In the genomic region with DNA sequence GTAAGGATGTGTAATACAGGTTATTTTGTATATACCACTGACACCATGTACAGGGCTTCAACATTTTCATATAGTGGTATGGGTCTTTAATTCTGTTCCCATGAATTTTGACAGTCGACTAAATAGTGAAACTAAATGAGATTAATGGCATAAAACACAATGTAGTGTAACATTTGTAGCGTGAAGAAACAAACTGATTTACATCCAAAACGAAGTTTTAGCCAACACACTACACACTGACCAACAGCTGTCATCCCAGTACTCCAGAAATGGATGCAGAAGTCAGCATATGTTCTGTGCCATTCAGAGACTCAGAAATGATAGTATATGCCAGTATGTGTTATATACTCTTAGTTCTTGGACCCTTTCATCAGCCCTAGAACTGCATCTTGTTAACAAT, we compare ENCODE assay signal across 9 mouse cellular contexts. TPM values are rescaled to one million over a fixed set of nuclear protein-coding genes. Genes with fewer than 3 reads are reported as not detected.
A peak's percentile ranks its signal among the peaks of the same experiment; 100 is the strongest.
DNase-seq lines count a peak whose midpoint lies in the region; ATAC-seq lines count a peak whose summit lies in the region.
"Had no signal": no experiment of that assay in that cellular context is flagged by ENCODE, and none has a peak within 500 bp of the region (broad histone marks: within the 10 kb centered on the region; RNA-seq: fewer than 3 reads in every experiment).

No protein-coding gene starts in this region.

- H3K4me3 ChIP-seq in kidney, embryonic 14.5 days (ENCODE audit: low read length), result peak overlapping the region; percentile 42; the same call in 1 of the 2 replicates
- no peak overlapping the region for H3K4me3 ChIP-seq in forebrain, embryonic 14.5 days (ENCODE audit: low read depth, low read length)

- ATAC-seq in kidney, embryonic 14.5 days (ENCODE audit: low FRiP score, low TSS enrichment), result no peak
- no peak for ATAC-seq in forebrain, embryonic 14.5 days

- peak; percentile 39 for DNase-seq in embryo, embryonic 10.5 days (ENCODE audit: low spot score)
- DNase-seq in embryo, embryonic 10 days (ENCODE audit: low spot score), result no peak
- no peak for DNase-seq in kidney, adult 9 months
- DNase-seq in 3T3-L1 (ENCODE audit: low read depth, low spot score) (peak; percentile 26), MN1 (ENCODE audit: low spot score) (no peak)
- DNase-seq in forebrain, embryonic 14.5 days (ENCODE audit: low spot score), result no peak
- DNase-seq in gastrocnemius, adult 8-10 months (ENCODE audit: low spot score in 2 of 2), result no peak

- 50% methylated on average over 3 of the region's 3 CpGs for WGBS in kidney, embryonic 14.5 days
- WGBS in forebrain, embryonic 14.5 days, result 43% methylated on average over 3 of the region's 3 CpGs

- no peaks in the 10 kb centered on the region for H3K9me3 ChIP-seq in kidney, embryonic 14.5 days (ENCODE audit: control insufficient read depth, low read length)
- no peaks in the 10 kb centered on the region for H3K9me3 ChIP-seq in forebrain, embryonic 14.5 days (replicated peaks; ENCODE audit: control insufficient read depth, low read length)

- H3K4me1 ChIP-seq in kidney, embryonic 14.5 days (ENCODE audit: control insufficient read depth, insufficient read depth, low read length), result peaks cover 10% of the 10 kb centered on the region; the same call in 1 of the 2 replicates
- H3K4me1 ChIP-seq in forebrain, embryonic 14.5 days (ENCODE audit: control insufficient read depth, insufficient read depth, low read length), result peaks cover 16% of the 10 kb centered on the region

- peak overlapping the region; percentile 76; the same call in 1 of the 2 replicates for H3K9ac ChIP-seq in kidney, embryonic 14.5 days (ENCODE audit: low read depth, low read length)
- no peak overlapping the region for H3K9ac ChIP-seq in forebrain, embryonic 14.5 days (ENCODE audit: low read length)

- H3K36me3 ChIP-seq in kidney, embryonic 14.5 days (ENCODE audit: control insufficient read depth, insufficient read depth, low read length), result no peaks in the 10 kb centered on the region
- H3K36me3 ChIP-seq in forebrain, embryonic 14.5 days (ENCODE audit: control insufficient read depth, insufficient read depth, low read length), result no peaks in the 10 kb centered on the region

- no peaks in the 10 kb centered on the region for H3K27me3 ChIP-seq in kidney, embryonic 14.5 days (ENCODE audit: control insufficient read depth, insufficient read depth, low read length)
- H3K27me3 ChIP-seq in forebrain, embryonic 14.5 days (replicated peaks; ENCODE audit: control insufficient read depth, insufficient read depth, low read length), result no peaks in the 10 kb centered on the region

- peak overlapping the region; percentile 67 for H3K4me2 ChIP-seq in kidney, embryonic 14.5 days (replicated peaks; ENCODE audit: low read depth, low read length)
- H3K4me2 ChIP-seq in forebrain, embryonic 14.5 days (ENCODE audit: low read length), result peak overlapping the region; percentile 67; the same call in 1 of the 2 replicates

- H3K27ac ChIP-seq in kidney, embryonic 14.5 days (ENCODE audit: low read depth, low read length), result peak overlapping the region; percentile 57; the same call in 1 of the 2 replicates
- H3K27ac ChIP-seq in forebrain, embryonic 14.5 days (ENCODE audit: low read depth, low read length), result no peak overlapping the region

RNA-seq across cellular contexts. Expression of a gene that starts 1.1 kb away (rescaled TPM):
- polyA plus RNA-seq in kidney, embryonic 14.5 days (2014; fragmentation: Nextera tagmentation; extraction: Ambion mirVana), result 7.0 and 9.2 TPM in 2 replicates
- polyA plus RNA-seq in forebrain, embryonic 14.5 days (2014; fragmentation: Nextera tagmentation; extraction: Ambion mirVana), result 3.5 and 4.7 TPM in 2 replicates
- 1 to 10 TPM in 2 of 4 experiments, under 1 TPM in 1, not detected in 1; 0.82 to 2.9 (median 1.8) TPM for total RNA-seq in gastrocnemius, adult 8-10 months (2022)

RNA-seq across cellular contexts. Expression of a gene that starts 3.1 kb away (rescaled TPM):
- polyA plus RNA-seq in kidney, embryonic 14.5 days (2014; fragmentation: Nextera tagmentation; extraction: Ambion mirVana), result 1.3 and 1.9 TPM in 2 replicates
- polyA plus RNA-seq in forebrain, embryonic 14.5 days (2014; fragmentation: Nextera tagmentation; extraction: Ambion mirVana), result 0.97 TPM in 1 of 2 replicates, not detected in the other
- 1 to 10 TPM in 3 of 4 experiments, under 1 TPM in 1; 0.82 to 3.3 (median 1.8) TPM for total RNA-seq in gastrocnemius, adult 8-10 months (2022)
- polyA plus RNA-seq: macrophage had no signal

RNA-seq across cellular contexts. Expression of a gene that starts 4.3 kb away (rescaled TPM):
- polyA plus RNA-seq in kidney, embryonic 14.5 days (2014; fragmentation: Nextera tagmentation; extraction: Ambion mirVana), result 8.8 and 11.6 TPM in 2 replicates
- polyA plus RNA-seq in forebrain, embryonic 14.5 days (2014; fragmentation: Nextera tagmentation; extraction: Ambion mirVana), result 2.0 and 4.7 TPM in 2 replicates
- total RNA-seq in gastrocnemius, adult 8-10 months (2022), result 1 to 10 TPM; 3.7 to 6.9 (median 4.3) TPM
- polyA plus RNA-seq: macrophage had no signal

RNA-seq across cellular contexts. Expression of a gene that starts 5.5 kb away (rescaled TPM):
- 3.5 and 6.5 TPM in 2 replicates for polyA plus RNA-seq in kidney, embryonic 14.5 days (2014; fragmentation: Nextera tagmentation; extraction: Ambion mirVana)
- polyA plus RNA-seq in forebrain, embryonic 14.5 days (2014; fragmentation: Nextera tagmentation; extraction: Ambion mirVana), result 2.3 and 2.4 TPM in 2 replicates
- total RNA-seq in gastrocnemius, adult 8-10 months (2022), result 1 to 10 TPM in 1 of 4 experiments, under 1 TPM in 3; 0.46 to 1.1 (median 0.78) TPM
- polyA plus RNA-seq: macrophage had no signal

RNA-seq across cellular contexts. Expression of a gene that starts 5.9 kb away (rescaled TPM):
- 12.5 and 22.2 TPM in 2 replicates for polyA plus RNA-seq in kidney, embryonic 14.5 days (2014; fragmentation: Nextera tagmentation; extraction: Ambion mirVana)
- 2.3 and 9.6 TPM in 2 replicates for polyA plus RNA-seq in forebrain, embryonic 14.5 days (2014; fragmentation: Nextera tagmentation; extraction: Ambion mirVana)
- total RNA-seq in gastrocnemius, adult 8-10 months (2022), result 1 to 10 TPM in 2 of 4 experiments, not detected in 2; 2.7 to 2.8 TPM
- polyA plus RNA-seq: macrophage had no signal

Comparison
In these comparisons a context has a peak if more than half of its experiments do, and no peak if none do; other contexts are left out.
1. DNase-seq: peak in embryo, embryonic 10.5 days (single experiment) and 3T3-L1 (single experiment); none in embryo, embryonic 10 days (single experiment), kidney, adult 9 months (single experiment), forebrain, embryonic 14.5 days (single experiment), MN1 (single experiment) and gastrocnemius, adult 8-10 months (0 of 2).